Mouse (Mus musculus): ENCODE data around the gene 1700057G04Rik. TPM values are rescaled to one million over a fixed set of nuclear protein-coding genes. Genes with fewer than 3 reads are reported as not detected.

The 1700057G04Rik gene
- polyA plus RNA-seq, 1 experiment from 2014 or later = not detected

DNA sequence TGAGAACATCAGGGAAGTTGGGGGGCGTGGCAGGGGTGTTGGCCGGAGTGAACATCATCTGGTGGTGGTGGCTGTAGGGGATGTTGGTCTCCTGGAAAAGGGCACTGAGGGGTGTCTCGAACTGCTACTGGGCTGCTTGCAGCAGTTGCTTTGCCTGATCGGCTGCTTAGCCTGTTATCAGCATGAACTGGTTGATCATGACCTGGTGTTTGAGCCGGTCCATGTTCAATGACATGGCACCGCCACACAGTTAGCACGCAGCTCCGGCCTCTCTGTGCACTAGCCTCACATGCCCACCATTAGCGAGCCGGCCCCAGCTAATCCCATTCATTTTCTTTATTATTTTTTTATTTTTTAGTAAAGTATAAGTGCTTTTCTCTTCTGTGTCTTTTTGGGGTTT, 25.7 kb downstream of the 1700057G04Rik start:
- Histone ChIP-seq H3K4me1 (ENCODE audit: control insufficient read depth, insufficient read depth, low read length) (no peaks in the 10 kb centered on the region), H3K4me2 (ENCODE audit: low read depth, low read length) (no peak overlapping the region), H3K27me3 (ENCODE audit: control insufficient read depth, insufficient read depth, low read length) (no peaks in the 10 kb centered on the region), H3K9ac (ENCODE audit: low read length) (no peak overlapping the region), H3K36me3 (ENCODE audit: control insufficient read depth, insufficient read depth, low read length) (no peaks in the 10 kb centered on the region), H3K27ac (ENCODE audit: low read length) (no peak overlapping the region), H3K4me3 (replicated peaks; ENCODE audit: low read length) (no peak overlapping the region), H3K9me3 (replicated peaks; ENCODE audit: control insufficient read depth, low read length) (no peaks in the 10 kb centered on the region)
- no peak for ATAC-seq (ENCODE audit: insufficient read depth, low FRiP score)
- 92% methylated on average over 10 of the region's 10 CpGs for WGBS

DNA sequence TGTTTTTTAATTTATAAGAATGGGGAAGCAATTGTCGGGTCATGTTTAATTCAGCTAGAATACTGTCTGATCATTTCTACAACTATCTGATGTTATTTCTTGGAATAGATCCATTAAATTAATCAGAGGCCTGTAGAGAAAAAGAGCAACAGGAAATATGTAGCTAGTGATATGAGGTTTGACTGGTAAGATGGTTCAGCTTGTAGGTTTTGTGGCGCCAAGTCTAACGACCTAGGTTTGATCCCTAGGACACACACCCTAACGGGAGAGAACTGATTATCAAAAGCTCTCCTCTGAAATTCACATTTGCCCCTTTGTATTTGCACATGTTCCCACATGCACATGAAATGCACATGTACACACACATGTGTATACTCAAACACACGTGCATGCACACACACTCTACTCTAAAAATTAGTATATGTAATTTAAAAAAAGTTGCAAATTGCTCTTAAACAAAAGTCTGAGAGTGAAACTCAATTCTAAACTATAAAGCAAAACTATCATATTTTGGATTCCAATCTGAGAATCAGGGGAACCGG, 26.2 kb downstream of the 1700057G04Rik start:
- H3K9ac ChIP-seq (ENCODE audit: low read length) = no peak overlapping the region
- no peak overlapping the region for H3K4me2 ChIP-seq (ENCODE audit: low read depth, low read length)
- no peaks in the 10 kb centered on the region for H3K4me1 ChIP-seq (ENCODE audit: control insufficient read depth, insufficient read depth, low read length)
- no peak overlapping the region for H3K4me3 ChIP-seq (replicated peaks; ENCODE audit: low read length)
- ATAC-seq (ENCODE audit: insufficient read depth, low FRiP score) = no peak
- H3K27me3 ChIP-seq (ENCODE audit: control insufficient read depth, insufficient read depth, low read length) = no peaks in the 10 kb centered on the region
- no peaks in the 10 kb centered on the region for H3K9me3 ChIP-seq (replicated peaks; ENCODE audit: control insufficient read depth, low read length)
- H3K27ac ChIP-seq (ENCODE audit: low read length) = no peak overlapping the region
- 89% methylated on average over 6 of the region's 6 CpGs for WGBS
- no peaks in the 10 kb centered on the region for H3K36me3 ChIP-seq (ENCODE audit: control insufficient read depth, insufficient read depth, low read length)

DNA sequence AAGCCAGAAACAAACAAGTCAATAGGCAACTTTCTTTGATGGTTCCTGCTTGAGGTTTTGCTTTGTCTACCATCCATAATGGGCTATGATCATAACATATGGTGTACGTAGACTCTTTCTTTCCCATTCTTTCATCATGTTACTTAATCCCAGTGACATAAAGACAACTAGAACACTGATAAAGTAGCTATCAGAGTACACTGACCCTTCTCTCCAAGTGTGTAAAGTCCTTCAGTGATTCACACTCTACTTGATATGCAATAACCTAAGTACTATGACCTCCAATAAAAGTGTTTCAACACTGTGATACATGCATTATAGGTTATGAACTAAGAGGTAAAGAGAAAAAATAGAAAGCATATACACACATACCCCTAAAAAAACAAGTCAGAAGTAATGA, 27.9 kb downstream of the 1700057G04Rik start:
- no peak overlapping the region for H3K9ac ChIP-seq (ENCODE audit: low read length)
- H3K4me2 ChIP-seq (ENCODE audit: low read depth, low read length) = no peak overlapping the region
- H3K27ac ChIP-seq (ENCODE audit: low read length) = no peak overlapping the region
- ATAC-seq (ENCODE audit: insufficient read depth, low FRiP score) = no peak
- 83% methylated on average over 1 of the region's 1 CpGs for WGBS
- no peaks in the 10 kb centered on the region for H3K27me3 ChIP-seq (ENCODE audit: control insufficient read depth, insufficient read depth, low read length)
- no peaks in the 10 kb centered on the region for H3K9me3 ChIP-seq (replicated peaks; ENCODE audit: control insufficient read depth, low read length)
- no peak overlapping the region for H3K4me3 ChIP-seq (replicated peaks; ENCODE audit: low read length)
- no peaks in the 10 kb centered on the region for H3K4me1 ChIP-seq (ENCODE audit: control insufficient read depth, insufficient read depth, low read length)
- no peaks in the 10 kb centered on the region for H3K36me3 ChIP-seq (ENCODE audit: control insufficient read depth, insufficient read depth, low read length)

DNA sequence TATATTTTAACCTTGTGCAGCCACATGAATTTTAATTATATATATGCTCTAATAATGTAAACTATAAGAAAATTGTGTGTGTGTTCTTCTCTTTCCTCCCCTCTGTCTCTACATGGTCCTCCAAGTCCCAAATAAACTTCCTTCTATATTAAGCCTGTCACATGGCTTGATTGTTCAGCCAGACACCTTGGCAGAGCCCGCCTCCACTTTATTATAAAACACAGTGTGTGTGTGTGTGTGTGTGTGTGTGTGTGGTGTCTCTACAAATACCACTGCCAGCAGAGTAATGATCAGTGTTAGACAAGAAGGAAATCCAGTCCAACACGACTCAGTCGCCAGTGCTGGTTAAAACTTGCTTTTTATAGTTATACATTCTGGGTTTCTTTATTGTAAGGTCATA, 28.5 kb downstream of the 1700057G04Rik start:
- no peak overlapping the region for H3K4me3 ChIP-seq (replicated peaks; ENCODE audit: low read length)
- no peak overlapping the region for H3K27ac ChIP-seq (ENCODE audit: low read length)
- no peaks in the 10 kb centered on the region for H3K9me3 ChIP-seq (replicated peaks; ENCODE audit: control insufficient read depth, low read length)
- no peaks in the 10 kb centered on the region for H3K4me1 ChIP-seq (ENCODE audit: control insufficient read depth, insufficient read depth, low read length)
- H3K36me3 ChIP-seq (ENCODE audit: control insufficient read depth, insufficient read depth, low read length) = no peaks in the 10 kb centered on the region
- H3K4me2 ChIP-seq (ENCODE audit: low read depth, low read length) = no peak overlapping the region
- H3K27me3 ChIP-seq (ENCODE audit: control insufficient read depth, insufficient read depth, low read length) = no peaks in the 10 kb centered on the region
- H3K9ac ChIP-seq (ENCODE audit: low read length) = no peak overlapping the region
- 75% methylated on average over 3 of the region's 3 CpGs for WGBS
- no peak for ATAC-seq (ENCODE audit: insufficient read depth, low FRiP score)

DNA sequence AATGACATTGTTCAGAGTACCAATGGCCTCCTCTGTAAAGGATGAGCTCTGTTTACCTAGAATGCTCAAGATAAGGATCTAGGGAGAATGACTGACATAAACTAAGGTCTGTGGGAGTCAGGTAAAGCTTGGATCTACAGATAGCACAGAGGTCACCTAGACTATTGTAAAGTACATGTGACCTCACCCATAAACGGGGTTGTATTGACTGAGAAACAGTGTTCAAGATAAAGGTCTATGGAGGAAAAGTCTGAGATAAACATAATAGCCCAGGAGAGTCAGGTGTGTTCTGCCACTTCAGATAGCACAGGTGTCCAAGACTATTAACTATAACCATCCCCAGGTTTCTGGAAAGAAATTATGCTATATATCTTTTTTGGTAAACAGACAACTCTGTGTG, 29.8 kb downstream of the 1700057G04Rik start:
- no peak overlapping the region for H3K4me3 ChIP-seq (replicated peaks; ENCODE audit: low read length)
- no peak overlapping the region for H3K4me2 ChIP-seq (ENCODE audit: low read depth, low read length)
- WGBS = 21% methylated on average over 1 of the region's 1 CpGs
- no peaks in the 10 kb centered on the region for H3K9me3 ChIP-seq (replicated peaks; ENCODE audit: control insufficient read depth, low read length)
- H3K27ac ChIP-seq (ENCODE audit: low read length) = no peak overlapping the region
- ATAC-seq (ENCODE audit: insufficient read depth, low FRiP score) = no peak
- H3K36me3 ChIP-seq (ENCODE audit: control insufficient read depth, insufficient read depth, low read length) = no peaks in the 10 kb centered on the region
- H3K4me1 ChIP-seq (ENCODE audit: control insufficient read depth, insufficient read depth, low read length) = no peaks in the 10 kb centered on the region
- H3K27me3 ChIP-seq (ENCODE audit: control insufficient read depth, insufficient read depth, low read length) = no peaks in the 10 kb centered on the region
- H3K9ac ChIP-seq (ENCODE audit: low read length) = no peak overlapping the region

DNA sequence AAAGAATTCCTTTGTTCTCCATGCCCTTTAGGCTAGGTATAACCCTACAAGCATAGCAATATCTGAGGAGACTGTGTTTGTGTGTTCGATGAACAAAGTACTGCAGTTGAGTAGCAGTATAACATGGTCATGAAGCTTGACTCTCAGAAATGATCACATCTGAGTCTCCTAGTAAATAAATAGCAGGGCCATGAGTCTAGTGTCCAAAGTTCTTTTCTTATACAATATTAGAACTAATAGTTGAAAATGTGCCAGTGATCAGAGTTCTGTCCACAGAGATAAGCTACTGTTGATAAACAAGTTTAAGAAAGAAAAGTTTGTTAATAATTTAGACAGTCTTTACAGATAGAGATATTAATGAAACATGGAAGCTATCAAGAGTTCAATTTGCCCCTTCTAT, 42.7 kb downstream of the 1700057G04Rik start:
- no peak for ATAC-seq (ENCODE audit: insufficient read depth, low FRiP score)
- Histone ChIP-seq H3K9ac (ENCODE audit: low read length) (no peak overlapping the region), H3K36me3 (ENCODE audit: control insufficient read depth, insufficient read depth, low read length) (no peaks in the 10 kb centered on the region), H3K4me2 (ENCODE audit: low read depth, low read length) (no peak overlapping the region), H3K4me1 (ENCODE audit: control insufficient read depth, insufficient read depth, low read length) (no peaks in the 10 kb centered on the region), H3K9me3 (replicated peaks; ENCODE audit: control insufficient read depth, low read length) (no peaks in the 10 kb centered on the region), H3K4me3 (replicated peaks; ENCODE audit: low read length) (no peak overlapping the region), H3K27ac (ENCODE audit: low read length) (no peak overlapping the region), H3K27me3 (ENCODE audit: control insufficient read depth, insufficient read depth, low read length) (no peaks in the 10 kb centered on the region)
- 87% methylated on average over 1 of the region's 1 CpGs for WGBS

DNA sequence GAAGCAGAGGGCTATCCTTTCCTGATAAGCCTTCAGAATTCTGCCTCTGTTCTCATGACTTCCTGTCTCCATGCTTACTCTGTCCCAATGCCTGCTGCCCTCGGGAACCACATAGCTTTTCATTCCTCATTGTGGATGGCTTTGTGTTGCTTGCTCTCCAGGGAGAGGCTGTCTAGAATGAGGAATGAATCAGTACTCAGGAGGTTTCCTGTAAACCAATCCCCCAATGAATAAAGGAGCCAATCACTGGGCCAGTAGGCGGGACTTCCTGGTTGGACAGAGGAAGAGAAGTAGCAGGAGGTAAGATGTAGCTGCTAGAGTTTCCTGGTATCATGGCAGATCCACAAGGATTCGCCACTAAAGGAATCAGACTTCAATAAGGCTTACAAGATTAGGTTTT, 44.1 kb downstream of the 1700057G04Rik start:
- Histone ChIP-seq H3K36me3 (ENCODE audit: control insufficient read depth, insufficient read depth, low read length) (no peaks in the 10 kb centered on the region), H3K9ac (ENCODE audit: low read length) (no peak overlapping the region), H3K4me3 (replicated peaks; ENCODE audit: low read length) (no peak overlapping the region), H3K4me1 (ENCODE audit: control insufficient read depth, insufficient read depth, low read length) (no peaks in the 10 kb centered on the region), H3K4me2 (ENCODE audit: low read depth, low read length) (no peak overlapping the region), H3K27ac (ENCODE audit: low read length) (no peak overlapping the region), H3K9me3 (replicated peaks; ENCODE audit: control insufficient read depth, low read length) (no peaks in the 10 kb centered on the region), H3K27me3 (ENCODE audit: control insufficient read depth, insufficient read depth, low read length) (no peaks in the 10 kb centered on the region)
- 73% methylated on average over 3 of the region's 3 CpGs for WGBS
- ATAC-seq (ENCODE audit: insufficient read depth, low FRiP score) = no peak

DNA sequence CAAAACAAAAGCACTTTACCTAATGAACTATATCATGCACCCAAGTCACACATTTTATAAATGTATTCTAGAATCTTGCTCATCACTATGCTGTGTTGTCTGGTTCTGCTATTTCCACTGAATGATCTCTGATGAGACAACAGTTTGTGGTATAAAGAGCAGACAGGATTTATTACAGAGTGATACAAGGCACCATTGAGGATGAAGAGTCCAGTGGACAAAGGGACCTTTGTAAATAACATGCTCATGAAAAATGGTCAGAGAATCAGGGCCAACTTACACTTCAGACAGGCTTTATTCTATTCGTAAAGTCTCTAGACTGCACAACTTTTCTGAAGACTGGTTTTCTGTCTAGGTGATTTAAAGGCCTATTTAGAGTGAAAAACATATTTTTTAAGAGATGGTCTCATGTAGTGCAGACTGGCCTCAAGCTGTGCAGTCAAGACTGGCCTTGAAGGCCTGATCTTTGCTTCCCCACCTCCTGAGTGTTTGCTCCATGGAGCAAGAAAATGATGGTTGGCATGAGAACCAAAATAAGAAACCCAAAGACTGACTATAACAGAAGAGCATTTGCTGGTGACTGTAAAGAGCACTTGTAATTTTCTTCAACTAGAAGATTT, 51.6 kb downstream of the 1700057G04Rik start:
- no peak for ATAC-seq (ENCODE audit: insufficient read depth, low FRiP score)
- H3K36me3 ChIP-seq (ENCODE audit: control insufficient read depth, insufficient read depth, low read length) = no peaks in the 10 kb centered on the region
- no peak overlapping the region for H3K4me3 ChIP-seq (replicated peaks; ENCODE audit: low read length)
- no peak overlapping the region for H3K27ac ChIP-seq (ENCODE audit: low read length)
- H3K9me3 ChIP-seq (replicated peaks; ENCODE audit: control insufficient read depth, low read length) = no peaks in the 10 kb centered on the region
- no peaks in the 10 kb centered on the region for H3K4me1 ChIP-seq (ENCODE audit: control insufficient read depth, insufficient read depth, low read length)
- 73% methylated on average over 1 of the region's 1 CpGs for WGBS
- no peak overlapping the region for H3K4me2 ChIP-seq (ENCODE audit: low read depth, low read length)
- no peaks in the 10 kb centered on the region for H3K27me3 ChIP-seq (ENCODE audit: control insufficient read depth, insufficient read depth, low read length)
- no peak overlapping the region for H3K9ac ChIP-seq (ENCODE audit: low read length)

DNA sequence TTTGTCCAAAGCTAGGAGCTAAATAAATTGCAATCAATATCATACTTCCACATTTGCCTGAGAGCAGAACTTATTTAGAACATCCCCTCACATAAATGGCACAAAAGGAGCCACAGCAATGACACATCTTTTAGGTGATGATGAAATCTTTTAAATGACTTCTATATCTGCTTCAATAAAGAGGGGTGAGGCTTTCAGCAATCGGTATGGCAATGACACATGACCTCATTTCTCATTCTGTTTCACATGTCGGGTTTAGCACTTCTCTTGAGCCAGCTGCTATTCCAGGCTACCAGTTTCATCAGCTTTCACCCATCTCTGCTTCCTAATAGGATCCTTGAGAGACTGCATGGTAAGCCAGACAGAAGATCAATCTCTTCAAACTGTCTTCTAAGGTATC, 54.3 kb downstream of the 1700057G04Rik start:
- no peaks in the 10 kb centered on the region for H3K36me3 ChIP-seq (ENCODE audit: control insufficient read depth, insufficient read depth, low read length)
- H3K4me3 ChIP-seq (replicated peaks; ENCODE audit: low read length) = no peak overlapping the region
- no peak for ATAC-seq (ENCODE audit: insufficient read depth, low FRiP score)
- 70% methylated on average over 2 of the region's 2 CpGs for WGBS
- H3K27ac ChIP-seq (ENCODE audit: low read length) = no peak overlapping the region
- H3K4me2 ChIP-seq (ENCODE audit: low read depth, low read length) = no peak overlapping the region
- no peak overlapping the region for H3K9ac ChIP-seq (ENCODE audit: low read length)
- H3K27me3 ChIP-seq (ENCODE audit: control insufficient read depth, insufficient read depth, low read length) = no peaks in the 10 kb centered on the region
- no peaks in the 10 kb centered on the region for H3K9me3 ChIP-seq (replicated peaks; ENCODE audit: control insufficient read depth, low read length)
- H3K4me1 ChIP-seq (ENCODE audit: control insufficient read depth, insufficient read depth, low read length) = no peaks in the 10 kb centered on the region
